Mouse (Mus musculus): Measurements from ENCODE around the gene Fsip2.

Fsip2 gene

GRCm38 (mm10) chr2:82943472-82943871, at the start of gene Fsip2:
Gene Fsip2 (plus strand): TSS chr2:82943634.
- no peak for DNase-seq

GRCm38 (mm10) chr2:82963443-82963842, 20.0 kb downstream of the Fsip2 start:
- DNase-seq: no peak

DNA sequence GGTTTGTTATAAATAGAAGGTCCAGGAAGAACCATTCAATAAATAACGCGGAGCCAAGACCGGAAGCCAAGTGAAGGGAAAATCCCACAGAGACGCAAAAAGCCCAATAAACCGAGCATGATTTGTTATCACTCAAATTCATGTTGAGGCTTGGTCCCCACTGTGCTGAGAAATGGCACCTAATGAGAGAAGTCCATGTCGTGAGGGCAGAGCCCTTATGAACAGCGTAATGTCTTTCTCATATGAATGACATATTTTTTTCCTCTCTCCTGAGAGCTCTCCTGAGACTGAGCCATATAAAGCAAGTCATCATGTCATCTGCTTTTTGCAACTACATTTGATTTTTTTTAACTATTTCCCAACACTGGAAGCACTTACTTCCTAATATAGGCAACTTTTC, 82.4 kb downstream of the Fsip2 start:
- no peak for DNase-seq

DNA sequence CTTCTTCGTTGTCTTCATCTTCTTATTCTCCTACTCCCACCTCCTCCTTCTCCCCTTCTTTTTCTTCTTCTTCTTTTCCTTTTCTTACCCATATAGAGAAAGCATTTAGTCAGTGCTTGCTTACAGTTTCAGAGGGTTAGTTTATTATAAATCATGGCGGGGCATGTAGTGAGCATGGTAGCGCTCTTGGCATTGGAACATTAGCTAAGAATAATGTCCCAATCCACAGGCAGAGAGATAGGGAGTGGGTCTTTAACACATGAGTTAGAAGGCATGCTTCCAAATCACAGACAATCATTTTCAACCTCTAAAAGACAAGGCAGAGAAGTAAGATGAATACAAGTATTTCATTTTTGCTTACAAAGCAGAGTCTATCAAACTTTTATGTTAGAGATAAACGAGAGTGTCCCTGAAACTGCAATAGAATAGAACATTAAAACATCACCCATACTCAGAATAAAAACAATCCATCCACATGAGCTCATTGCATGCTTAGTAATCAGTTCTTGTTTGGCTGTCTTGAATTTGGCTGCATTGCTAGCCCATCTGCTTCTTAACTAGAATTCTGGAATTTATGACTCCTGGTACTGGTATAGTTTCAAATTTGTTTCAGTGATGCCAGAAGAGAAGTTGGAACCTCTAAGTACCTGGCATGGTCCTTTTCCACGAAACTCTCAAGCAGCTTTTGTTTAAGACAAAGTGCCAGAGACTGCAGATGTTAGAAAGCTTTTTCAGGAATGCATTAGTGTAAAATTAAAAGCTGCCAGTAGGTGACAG, 109.7 kb downstream of the Fsip2 start:
- no peak for DNase-seq

All from right cerebral cortex, postnatal 14 days (tissue).